8 mouse cellular contexts compared by ENCODE assay signal in the genomic region with DNA sequence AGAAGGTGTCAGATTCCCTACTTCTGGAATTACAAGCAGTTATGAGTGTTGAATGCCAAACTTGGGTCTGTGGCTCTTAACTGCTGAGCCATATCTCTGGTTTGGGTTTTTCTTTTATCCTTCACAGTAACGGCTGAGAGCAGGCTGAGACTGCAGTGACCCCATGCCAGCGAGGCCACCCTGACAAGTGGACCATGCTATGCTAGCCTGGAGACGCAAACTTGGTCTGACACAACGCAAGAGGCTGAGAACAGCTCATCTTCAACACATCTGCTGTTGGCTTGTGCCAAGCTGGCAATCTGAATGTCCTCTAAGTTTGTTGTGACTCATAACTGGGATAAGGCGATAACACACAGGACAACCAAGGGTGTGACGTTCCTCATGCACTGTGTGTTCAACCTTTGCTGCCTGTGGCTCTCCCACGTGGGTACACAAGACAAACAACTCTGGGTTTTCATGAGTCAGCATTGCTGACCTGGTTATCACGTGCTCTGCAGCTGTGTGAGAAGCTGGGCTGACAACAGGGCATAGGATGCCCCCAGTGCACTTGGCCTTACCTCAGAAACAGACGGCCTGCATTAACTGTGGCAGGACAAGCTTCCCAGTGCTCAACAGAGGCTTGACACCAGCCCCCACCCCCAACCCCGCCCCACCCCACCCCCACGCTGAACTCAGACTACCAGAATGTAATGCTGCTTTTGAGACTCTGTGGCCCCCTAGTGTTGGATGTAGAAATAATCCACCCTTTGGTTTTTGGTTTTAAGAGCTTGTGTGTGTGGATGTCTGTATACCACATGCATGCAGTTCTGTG. TPM values are rescaled to one million over a fixed set of nuclear protein-coding genes. Genes with fewer than 3 reads are reported as not detected.
A peak's percentile ranks its signal among the peaks of the same experiment; 100 is the strongest.
DNase-seq lines count a peak whose midpoint lies in the region; ATAC-seq and TF ChIP-seq lines count a peak whose summit lies in the region.

No protein-coding gene starts in this region.

- H3K36me3 ChIP-seq in embryonic facial prominence, embryonic 11.5 days (replicated peaks; ENCODE audit: control insufficient read depth, insufficient read depth, low read depth, low read length) = no peaks in the 10 kb centered on the region
- no peaks in the 10 kb centered on the region for H3K36me3 ChIP-seq in kidney, adult 2 months (ENCODE audit: control insufficient read depth, insufficient read depth, low read length)
- peaks cover 37% of the 10 kb centered on the region for H3K36me3 ChIP-seq in liver, embryonic 15.5 days (replicated peaks)
- no peaks in the 10 kb centered on the region for H3K36me3 ChIP-seq in neural tube, embryonic 11.5 days (ENCODE audit: control insufficient read depth, insufficient read depth, low read length)

- peak overlapping the region; percentile 41; the same call in 1 of the 2 replicates for H3K27ac ChIP-seq in embryonic facial prominence, embryonic 11.5 days (replicated peaks; ENCODE audit: low read depth, low read length)
- H3K27ac ChIP-seq in kidney, adult 2 months (ENCODE audit: insufficient read depth, low read depth, low read length) = peak overlapping the region; percentile 79
- peak overlapping the region; percentile 97 for H3K27ac ChIP-seq in liver, embryonic 15.5 days (replicated peaks)
- no peak overlapping the region for H3K27ac ChIP-seq in neural tube, embryonic 11.5 days (ENCODE audit: low read depth, low read length)

- no peak overlapping the region for H3K4me2 ChIP-seq in embryonic facial prominence, embryonic 11.5 days (ENCODE audit: low read depth, low read length)
- H3K4me2 ChIP-seq in liver, embryonic 15.5 days = peak overlapping the region; percentile 57
- H3K4me2 ChIP-seq in neural tube, embryonic 11.5 days (ENCODE audit: low read depth) = no peak overlapping the region

- no peaks in the 10 kb centered on the region for H3K27me3 ChIP-seq in embryonic facial prominence, embryonic 11.5 days (ENCODE audit: control insufficient read depth, insufficient read depth, low read length)
- H3K27me3 ChIP-seq in kidney, adult 2 months (replicated peaks; ENCODE audit: control insufficient read depth, insufficient read depth, low read length) = no peaks in the 10 kb centered on the region
- H3K27me3 ChIP-seq in liver, embryonic 15.5 days = no peaks in the 10 kb centered on the region
- H3K27me3 ChIP-seq in neural tube, embryonic 11.5 days (ENCODE audit: control insufficient read depth, insufficient read depth, low read length) = no peaks in the 10 kb centered on the region

- H3K4me1 ChIP-seq in embryonic facial prominence, embryonic 11.5 days (ENCODE audit: control insufficient read depth, insufficient read depth, low read length) = no peaks in the 10 kb centered on the region
- H3K4me1 ChIP-seq in kidney, adult 2 months (ENCODE audit: control insufficient read depth, insufficient read depth, low read length) = peaks cover 25% of the 10 kb centered on the region
- H3K4me1 ChIP-seq in liver, embryonic 15.5 days (replicated peaks) = peaks cover 53% of the 10 kb centered on the region
- H3K4me1 ChIP-seq in neural tube, embryonic 11.5 days (ENCODE audit: control insufficient read depth, insufficient read depth, low read length) = no peaks in the 10 kb centered on the region

- no peak; the same call in 1 of the 2 replicates for TF ChIP-seq CTCF in kidney, adult 2 months (conservative IDR thresholded peaks at IDR 0.05; ENCODE audit: insufficient read depth, insufficient read length, low read depth, low read length)

- peak; percentile 10 to 29 for DNase-seq in B cell, adult 2 months
- DNase-seq in ZHBTc4 (ENCODE audit: low read depth, low spot score) = peak; percentile 83
- peak; percentile 74 for DNase-seq in embryonic facial prominence, embryonic 11.5 days (ENCODE audit: low spot score)
- peak; percentile 49 for DNase-seq in heart, adult 8-10 months (ENCODE audit: low spot score)
- peak; percentile 89 for DNase-seq in kidney, adult 2 months
- peak; percentile 40 for DNase-seq in neural tube, embryonic 11.5 days (ENCODE audit: low spot score)
- peak; percentile 42 for DNase-seq in thymus, postnatal 14 days

- no peak overlapping the region for H3K9ac ChIP-seq in embryonic facial prominence, embryonic 11.5 days (replicated peaks; ENCODE audit: low read length)
- H3K9ac ChIP-seq in liver, embryonic 15.5 days = peak overlapping the region; percentile 49
- H3K9ac ChIP-seq in neural tube, embryonic 11.5 days (ENCODE audit: low read length) = no peak overlapping the region

- no peaks in the 10 kb centered on the region for H3K9me3 ChIP-seq in embryonic facial prominence, embryonic 11.5 days (replicated peaks; ENCODE audit: control insufficient read depth, low read length)
- H3K9me3 ChIP-seq in liver, embryonic 15.5 days (replicated peaks) = no peaks in the 10 kb centered on the region
- H3K9me3 ChIP-seq in neural tube, embryonic 11.5 days (ENCODE audit: control insufficient read depth, low read length) = no peaks in the 10 kb centered on the region

- TF ChIP-seq POLR2A in kidney, adult 2 months (IDR thresholded peaks at IDR 0.05; ENCODE audit: low read depth, low read length) = no peak

- H3K4me3 ChIP-seq in embryonic facial prominence, embryonic 11.5 days (ENCODE audit: low read depth, low read length) = no peak overlapping the region
- no peak overlapping the region for H3K4me3 ChIP-seq in kidney, adult 2 months (ENCODE audit: insufficient read depth, low read depth, low read length)
- H3K4me3 ChIP-seq in liver, embryonic 15.5 days (replicated peaks) = no peak overlapping the region
- H3K4me3 ChIP-seq in neural tube, embryonic 11.5 days (ENCODE audit: low read depth, low read length) = no peak overlapping the region

- ATAC-seq in embryonic facial prominence, embryonic 11.5 days (replicated peaks; ENCODE audit: insufficient number of reproducible peaks, low FRiP score, low TSS enrichment, low read depth) = peak; percentile 91; the same call in 1 of the 2 replicates
- peak; percentile 94 for ATAC-seq in liver, embryonic 15.5 days (ENCODE audit: insufficient read depth)
- peak; percentile 45; the same call in 1 of the 2 replicates for ATAC-seq in neural tube, embryonic 11.5 days (ENCODE audit: insufficient read depth, low FRiP score, low TSS enrichment)

- 36% methylated on average over 11 of the region's 11 CpGs for WGBS in embryonic facial prominence, embryonic 11.5 days
- 13% methylated on average over 11 of the region's 11 CpGs for WGBS in kidney, adult 2 months
- 9% methylated on average over 11 of the region's 11 CpGs for WGBS in liver, embryonic 15.5 days (ENCODE audit: insufficient replicate concordance)
- WGBS in neural tube, embryonic 11.5 days = 47% methylated on average over 11 of the region's 11 CpGs

RNA-seq across cellular contexts. Expression of gene Atg14, which starts 36.9 kb away (rescaled TPM):
- 18.9 and 19.6 TPM in 2 replicates for polyA plus RNA-seq in embryonic facial prominence, embryonic 11.5 days (2014; fragmentation: Nextera tagmentation; extraction: Ambion mirVana)
- total RNA-seq in heart, adult 8-10 months (2022) = 10 to 100 TPM in 2 of 4 experiments, 1 to 10 TPM in 2; 8.0 to 11.3 (median 9.8) TPM
- polyA plus RNA-seq in kidney, adult 2 months (2012; rRNA removed) = 8.9 and 9.4 TPM in 2 replicates
- polyA plus RNA-seq in liver, embryonic 15.5 days (2015; fragmentation: Nextera tagmentation; extraction: Ambion mirVana) = 7.4 and 8.9 TPM in 2 replicates
- polyA plus RNA-seq in neural tube, embryonic 11.5 days (2014; fragmentation: Nextera tagmentation; extraction: Ambion mirVana) = 17.5 and 19.1 TPM in 2 replicates

Comparison
In these comparisons a context has a peak if more than half of its experiments do, and no peak if none do; other contexts are left out.
1. DNase-seq: peak in every context shown above with its lines; median percentile 89 in kidney, adult 2 months; 83 in ZHBTc4; 74 in embryonic facial prominence, embryonic 11.5 days; 49 in heart, adult 8-10 months; 42 in thymus, postnatal 14 days; 40 in neural tube, embryonic 11.5 days; 20 in B cell, adult 2 months.